Mouse (Mus musculus): Measurements from ENCODE around the gene Sdc3. TPM values are rescaled to one million over a fixed set of nuclear protein-coding genes. Genes with fewer than 3 reads are reported as not detected.

The Sdc3 gene
- polyA plus RNA-seq, 1 experiment from 2014 or later, result 113 TPM

DNA sequence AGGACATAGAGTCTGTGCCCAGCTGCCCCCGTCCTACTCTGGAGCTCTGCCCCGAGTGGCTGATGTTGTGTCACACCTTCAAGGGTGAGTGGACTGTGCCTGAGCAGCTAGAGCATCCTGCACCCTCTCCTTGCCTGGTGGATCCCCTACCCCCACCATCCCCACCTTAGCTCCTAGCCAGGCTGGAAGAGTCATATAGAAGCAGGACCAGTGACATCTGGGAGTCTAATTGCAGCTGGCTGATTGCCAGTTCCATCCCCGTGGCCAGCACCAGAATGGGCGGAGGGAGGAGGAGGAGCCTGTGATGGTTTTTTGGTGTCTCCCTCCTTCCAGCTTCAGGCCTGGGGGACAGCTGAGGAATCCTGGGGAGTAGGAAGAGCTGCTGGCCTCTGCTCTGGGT lies 6.8 kb downstream of the Sdc3 start:
- Histone ChIP-seq H3K36me3 (ENCODE audit: control insufficient read depth, insufficient read depth) (no peaks in the 10 kb centered on the region), H3K9ac (replicated peaks; ENCODE audit: low read depth, low read length) (no peak overlapping the region), H3K27me3 (replicated peaks; ENCODE audit: control insufficient read depth, insufficient read depth, low read length) (no peaks in the 10 kb centered on the region), H3K27ac (ENCODE audit: low read length) (no peak overlapping the region), H3K4me1 (replicated peaks; ENCODE audit: control insufficient read depth, insufficient read depth, low read length) (peaks cover 67% of the 10 kb centered on the region), H3K4me3 (replicated peaks; ENCODE audit: low read length) (no peak overlapping the region), H3K4me2 (ENCODE audit: low read length) (no peak overlapping the region), H3K9me3 (ENCODE audit: control insufficient read depth, low read length) (no peaks in the 10 kb centered on the region)
- ATAC-seq, result no peak
- 35% methylated on average over 4 of the region's 4 CpGs for WGBS

GRCm38 (mm10) chr4:130799582-130799981 lies 7.2 kb downstream of the Sdc3 start:
- Histone ChIP-seq H3K9me3 (ENCODE audit: control insufficient read depth, low read length) (no peaks in the 10 kb centered on the region), H3K36me3 (ENCODE audit: control insufficient read depth, insufficient read depth) (no peaks in the 10 kb centered on the region), H3K27ac (ENCODE audit: low read length) (no peak overlapping the region), H3K4me1 (replicated peaks; ENCODE audit: control insufficient read depth, insufficient read depth, low read length) (peaks cover 67% of the 10 kb centered on the region), H3K9ac (replicated peaks; ENCODE audit: low read depth, low read length) (no peak overlapping the region), H3K4me2 (ENCODE audit: low read length) (no peak overlapping the region), H3K27me3 (replicated peaks; ENCODE audit: control insufficient read depth, insufficient read depth, low read length) (no peaks in the 10 kb centered on the region), H3K4me3 (replicated peaks; ENCODE audit: low read length) (no peak overlapping the region)
- WGBS, result 85% methylated on average over 5 of the region's 5 CpGs
- no peak for ATAC-seq

DNA sequence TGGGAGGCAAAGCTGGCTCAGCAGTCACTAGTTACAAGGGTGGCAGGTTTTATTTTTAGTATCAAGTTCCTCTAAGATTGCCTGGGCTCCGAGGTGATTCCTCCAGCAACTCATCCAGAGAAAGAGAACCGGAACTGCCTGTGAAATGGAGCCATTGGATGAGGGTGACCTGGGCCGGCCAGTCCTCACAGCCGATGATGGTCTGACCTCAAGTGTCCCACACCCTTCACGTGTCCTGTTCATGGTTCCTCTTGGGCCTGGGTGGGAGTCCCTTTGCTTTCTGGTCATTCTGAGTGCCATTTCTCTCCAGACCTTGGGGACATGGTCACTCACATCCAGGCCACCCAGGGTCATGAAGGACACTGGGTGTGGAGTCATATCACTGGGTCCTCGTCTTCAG lies 7.8 kb downstream of the Sdc3 start:
- ATAC-seq, result no peak
- no peak overlapping the region for H3K4me2 ChIP-seq (ENCODE audit: low read length)
- 81% methylated on average over 6 of the region's 6 CpGs for WGBS
- H3K4me1 ChIP-seq (replicated peaks; ENCODE audit: control insufficient read depth, insufficient read depth, low read length), result peaks cover 67% of the 10 kb centered on the region
- no peak overlapping the region for H3K27ac ChIP-seq (ENCODE audit: low read length)
- H3K4me3 ChIP-seq (replicated peaks; ENCODE audit: low read length), result no peak overlapping the region
- H3K36me3 ChIP-seq (ENCODE audit: control insufficient read depth, insufficient read depth), result no peaks in the 10 kb centered on the region
- no peaks in the 10 kb centered on the region for H3K9me3 ChIP-seq (ENCODE audit: control insufficient read depth, low read length)
- H3K27me3 ChIP-seq (replicated peaks; ENCODE audit: control insufficient read depth, insufficient read depth, low read length), result no peaks in the 10 kb centered on the region
- H3K9ac ChIP-seq (replicated peaks; ENCODE audit: low read depth, low read length), result no peak overlapping the region

GRCm38 (mm10) chr4:130801198-130801597 lies 8.9 kb downstream of the Sdc3 start:
- Histone ChIP-seq H3K4me3 (replicated peaks; ENCODE audit: low read length) (no peak overlapping the region), H3K27ac (ENCODE audit: low read length) (no peak overlapping the region), H3K27me3 (replicated peaks; ENCODE audit: control insufficient read depth, insufficient read depth, low read length) (no peaks in the 10 kb centered on the region), H3K9ac (replicated peaks; ENCODE audit: low read depth, low read length) (no peak overlapping the region), H3K36me3 (ENCODE audit: control insufficient read depth, insufficient read depth) (no peaks in the 10 kb centered on the region), H3K9me3 (ENCODE audit: control insufficient read depth, low read length) (no peaks in the 10 kb centered on the region), H3K4me2 (ENCODE audit: low read length) (no peak overlapping the region), H3K4me1 (replicated peaks; ENCODE audit: control insufficient read depth, insufficient read depth, low read length) (peaks cover 71% of the 10 kb centered on the region)
- WGBS, result 92% methylated on average over 5 of the region's 5 CpGs
- no peak for ATAC-seq

DNA sequence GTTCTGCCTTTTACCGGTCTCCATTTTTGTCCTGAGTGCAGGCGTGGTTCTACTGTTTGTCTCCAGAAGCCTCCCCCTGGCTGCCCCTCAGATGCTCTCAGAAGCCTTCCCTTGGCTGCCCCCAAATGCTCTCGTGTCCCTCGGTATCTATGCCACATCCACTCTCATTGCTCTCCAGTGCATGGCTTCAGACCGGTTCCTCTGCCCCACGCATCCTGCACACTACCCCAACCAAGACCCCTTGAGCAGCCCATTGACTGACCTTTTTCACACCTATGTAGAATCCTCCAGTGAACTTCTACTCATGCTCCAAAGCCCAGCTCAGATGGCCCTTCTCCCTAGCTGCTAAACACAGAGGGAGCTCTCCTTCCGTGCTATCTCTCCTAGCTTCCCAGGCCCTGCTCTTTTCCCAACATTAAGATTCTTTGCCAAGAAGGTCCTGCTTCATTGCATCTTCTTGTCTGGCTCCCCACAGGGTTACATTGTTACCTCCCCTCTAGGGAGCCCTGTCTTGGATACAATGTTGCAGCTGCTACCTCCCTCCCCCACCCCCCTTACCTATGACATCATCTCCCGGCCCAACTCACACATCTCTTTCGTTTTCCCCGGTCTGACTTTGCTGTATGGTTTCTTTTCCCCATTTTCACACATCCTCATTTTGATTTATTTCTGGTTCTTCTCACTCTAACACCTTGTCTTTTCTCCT lies 9.4 kb downstream of the Sdc3 start:
- no peak for ATAC-seq
- no peaks in the 10 kb centered on the region for H3K9me3 ChIP-seq (ENCODE audit: control insufficient read depth, low read length)
- H3K9ac ChIP-seq (replicated peaks; ENCODE audit: low read depth, low read length), result no peak overlapping the region
- no peaks in the 10 kb centered on the region for H3K36me3 ChIP-seq (ENCODE audit: control insufficient read depth, insufficient read depth)
- H3K27ac ChIP-seq (ENCODE audit: low read length), result no peak overlapping the region
- peaks cover 71% of the 10 kb centered on the region for H3K4me1 ChIP-seq (replicated peaks; ENCODE audit: control insufficient read depth, insufficient read depth, low read length)
- 57% methylated on average over 10 of the region's 10 CpGs for WGBS
- H3K4me2 ChIP-seq (ENCODE audit: low read length), result no peak overlapping the region
- H3K4me3 ChIP-seq (replicated peaks; ENCODE audit: low read length), result no peak overlapping the region
- H3K27me3 ChIP-seq (replicated peaks; ENCODE audit: control insufficient read depth, insufficient read depth, low read length), result no peaks in the 10 kb centered on the region

GRCm38 (mm10) chr4:130803591-130803990 lies 11.3 kb downstream of the Sdc3 start:
- Histone ChIP-seq H3K36me3 (ENCODE audit: control insufficient read depth, insufficient read depth) (no peaks in the 10 kb centered on the region), H3K9ac (replicated peaks; ENCODE audit: low read depth, low read length) (no peak overlapping the region), H3K4me3 (replicated peaks; ENCODE audit: low read length) (no peak overlapping the region), H3K27me3 (replicated peaks; ENCODE audit: control insufficient read depth, insufficient read depth, low read length) (no peaks in the 10 kb centered on the region), H3K4me1 (replicated peaks; ENCODE audit: control insufficient read depth, insufficient read depth, low read length) (peaks cover 55% of the 10 kb centered on the region), H3K9me3 (ENCODE audit: control insufficient read depth, low read length) (no peaks in the 10 kb centered on the region), H3K4me2 (ENCODE audit: low read length) (no peak overlapping the region), H3K27ac (ENCODE audit: low read length) (peak overlapping the region; percentile 10; the same call in 1 of the 2 replicates)
- WGBS, result 80% methylated on average over 2 of the region's 2 CpGs
- no peak for ATAC-seq

- no peaks in the 10 kb centered on the region for H3K27me3 ChIP-seq (replicated peaks; ENCODE audit: control insufficient read depth, insufficient read depth, low read length)
- no peak overlapping the region for H3K4me2 ChIP-seq (ENCODE audit: low read length)
- H3K4me3 ChIP-seq (replicated peaks; ENCODE audit: low read length), result no peak overlapping the region
- ATAC-seq, result 0 out of 2 replicates have a peak, but pooled peaks have one; percentile 1
- H3K27ac ChIP-seq (ENCODE audit: low read length), result peak overlapping the region; percentile 83
- 71% methylated on average over 2 of the region's 2 CpGs for WGBS
- H3K4me1 ChIP-seq (replicated peaks; ENCODE audit: control insufficient read depth, insufficient read depth, low read length), result peaks cover 48% of the 10 kb centered on the region
- no peaks in the 10 kb centered on the region for H3K36me3 ChIP-seq (ENCODE audit: control insufficient read depth, insufficient read depth)
- no peak overlapping the region for H3K9ac ChIP-seq (replicated peaks; ENCODE audit: low read depth, low read length)
- H3K9me3 ChIP-seq (ENCODE audit: control insufficient read depth, low read length), result no peaks in the 10 kb centered on the region
These were observed 12.0 kb downstream of the Sdc3 start for GRCm38 (mm10) chr4:130804292-130804691.

DNA sequence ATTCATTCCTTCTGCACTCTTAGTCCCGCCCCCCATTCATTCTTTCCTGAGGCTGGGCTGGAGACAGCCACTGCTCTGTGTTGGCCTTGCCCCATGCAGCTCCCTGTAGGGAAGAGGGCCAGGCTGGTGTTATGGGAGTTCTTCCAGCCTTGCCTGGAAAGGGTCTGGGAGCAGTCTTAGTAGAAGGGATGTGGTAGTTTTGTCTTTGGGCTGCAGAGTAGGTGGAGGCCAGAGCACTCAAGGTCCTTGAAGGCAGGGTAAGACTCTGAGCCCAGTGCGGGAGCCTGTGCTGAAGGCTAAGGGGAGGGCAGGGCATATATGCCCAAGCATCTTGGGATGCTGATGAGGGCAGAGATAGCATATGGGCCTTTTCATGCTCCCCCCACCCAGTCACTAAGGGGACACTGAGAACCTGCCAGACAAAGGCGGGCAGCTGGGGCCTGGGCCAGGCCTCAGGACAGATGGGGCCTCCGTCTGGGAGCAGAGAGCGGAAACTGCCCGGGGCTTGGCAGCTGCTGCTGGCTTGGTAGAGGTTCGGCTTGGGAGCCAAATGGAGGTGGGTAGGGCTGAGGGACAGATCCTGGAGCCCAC lies 12.5 kb downstream of the Sdc3 start:
- no peaks in the 10 kb centered on the region for H3K9me3 ChIP-seq (ENCODE audit: control insufficient read depth, low read length)
- WGBS, result 25% methylated on average over 7 of the region's 7 CpGs

DNA sequence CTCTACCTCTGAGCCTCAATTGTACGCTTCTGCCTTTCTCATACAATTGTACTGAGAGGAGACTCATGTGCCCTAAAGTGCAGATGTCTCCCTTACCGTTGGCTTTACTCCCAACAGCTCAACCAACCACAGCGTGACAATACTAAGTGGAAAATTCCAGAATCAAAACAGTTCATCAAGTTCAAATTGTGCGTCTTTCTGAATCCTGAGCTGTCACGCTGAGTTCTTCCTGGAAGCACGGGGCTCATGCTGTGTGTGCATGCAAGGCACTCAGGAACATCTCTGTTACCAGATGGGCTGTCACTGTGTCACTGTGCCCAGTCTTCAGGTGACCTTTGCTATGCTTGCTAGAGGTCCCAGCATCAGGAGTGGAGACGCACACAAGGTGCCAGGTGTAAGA lies 13.4 kb downstream of the Sdc3 start:
- ATAC-seq, result no peak
- H3K4me3 ChIP-seq (replicated peaks; ENCODE audit: low read length), result no peak overlapping the region
- H3K36me3 ChIP-seq (ENCODE audit: control insufficient read depth, insufficient read depth), result no peaks in the 10 kb centered on the region
- peak overlapping the region; percentile 83 for H3K27ac ChIP-seq (ENCODE audit: low read length)
- no peaks in the 10 kb centered on the region for H3K9me3 ChIP-seq (ENCODE audit: control insufficient read depth, low read length)
- WGBS, result 48% methylated on average over 7 of the region's 7 CpGs
- no peak overlapping the region for H3K9ac ChIP-seq (replicated peaks; ENCODE audit: low read depth, low read length)
- no peaks in the 10 kb centered on the region for H3K27me3 ChIP-seq (replicated peaks; ENCODE audit: control insufficient read depth, insufficient read depth, low read length)
- no peak overlapping the region for H3K4me2 ChIP-seq (ENCODE audit: low read length)
- peaks cover 54% of the 10 kb centered on the region for H3K4me1 ChIP-seq (replicated peaks; ENCODE audit: control insufficient read depth, insufficient read depth, low read length)

More for the DNA sequence above, 12.5 kb downstream of the Sdc3 start:
- Histone ChIP-seq H3K27me3 (replicated peaks; ENCODE audit: control insufficient read depth, insufficient read depth, low read length) (no peaks in the 10 kb centered on the region), H3K9ac (replicated peaks; ENCODE audit: low read depth, low read length) (0 out of 2 replicates have a peak overlapping the region, but pooled peaks have one; percentile 1), H3K27ac (ENCODE audit: low read length) (peak overlapping the region; percentile 83), H3K4me1 (replicated peaks; ENCODE audit: control insufficient read depth, insufficient read depth, low read length) (peaks cover 51% of the 10 kb centered on the region), H3K4me2 (ENCODE audit: low read length) (no peak overlapping the region), H3K4me3 (replicated peaks; ENCODE audit: low read length) (no peak overlapping the region), H3K36me3 (ENCODE audit: control insufficient read depth, insufficient read depth) (no peaks in the 10 kb centered on the region)
- peak; percentile 82 for ATAC-seq

Data from forebrain, embryonic 16.5 days (tissue).